Mouse (Mus musculus): ENCODE results near the gene Prtn3. TPM values are rescaled to one million over a fixed set of nuclear protein-coding genes. Genes with fewer than 3 reads are reported as not detected.

Prtn3 gene
- polyA plus RNA-seq, 1 experiment from 2014 or later = 7.2 TPM

GRCm38 (mm10) chr10:79909092-79909922, 35.0 kb downstream of the Prtn3 start:
- H3K9ac ChIP-seq (ENCODE audit: low read length) = peak overlapping the region; percentile 34
- H3K4me3 ChIP-seq (replicated peaks; ENCODE audit: low read length) = peak overlapping the region; percentile 8

GRCm38 (mm10) chr10:79910556-79910955, 36.3 kb downstream of the Prtn3 start, which contains the start of gene Gm26602:
Gene Gm26602, plus strand, starts transcription at chr10:79910856.
- peaks cover 16% of the 10 kb centered on the region; the same call in 1 of the 2 replicates for H3K36me3 ChIP-seq (ENCODE audit: control insufficient read depth, insufficient read depth, low read length)
- WGBS = 93% methylated on average over 4 of the region's 4 CpGs

More at GRCm38 (mm10) chr10:79909092-79909922, 35.0 kb downstream of the Prtn3 start:
- Histone ChIP-seq H3K27ac (ENCODE audit: low read length) (peak overlapping the region; percentile 85), H3K4me1 (ENCODE audit: control insufficient read depth, insufficient read depth, low read length) (peaks cover 11% of the 10 kb centered on the region), H3K27me3 (ENCODE audit: control insufficient read depth, insufficient read depth, low read length) (no peaks in the 10 kb centered on the region), H3K9me3 (replicated peaks; ENCODE audit: control insufficient read depth, low read length) (no peaks in the 10 kb centered on the region), H3K4me2 (ENCODE audit: low read depth, low read length) (peak overlapping the region; percentile 39), H3K36me3 (ENCODE audit: control insufficient read depth, insufficient read depth, low read length) (peaks cover 26% of the 10 kb centered on the region)
- 19% methylated on average over 14 of the region's 14 CpGs for WGBS
- ATAC-seq (ENCODE audit: insufficient read depth, low FRiP score) = peak; percentile 51; the same call in 1 of the 2 replicates

GRCm38 (mm10) chr10:79912412-79912811, 38.1 kb downstream of the Prtn3 start:
- Histone ChIP-seq H3K27ac (ENCODE audit: low read length) (no peak overlapping the region), H3K4me3 (replicated peaks; ENCODE audit: low read length) (no peak overlapping the region), H3K36me3 (ENCODE audit: control insufficient read depth, insufficient read depth, low read length) (0 out of 2 replicates have a peak, but pooled peaks cover 8% of the 10 kb centered on the region), H3K4me1 (ENCODE audit: control insufficient read depth, insufficient read depth, low read length) (peaks cover 30% of the 10 kb centered on the region), H3K4me2 (ENCODE audit: low read depth, low read length) (no peak overlapping the region), H3K27me3 (ENCODE audit: control insufficient read depth, insufficient read depth, low read length) (no peaks in the 10 kb centered on the region), H3K9me3 (replicated peaks; ENCODE audit: control insufficient read depth, low read length) (no peaks in the 10 kb centered on the region), H3K9ac (ENCODE audit: low read length) (no peak overlapping the region)
- no peak for ATAC-seq (ENCODE audit: insufficient read depth, low FRiP score)
- WGBS = 65% methylated on average over 20 of the region's 20 CpGs

More at GRCm38 (mm10) chr10:79910556-79910955, 36.3 kb downstream of the Prtn3 start, which contains the start of gene Gm26602:
- H3K9me3 ChIP-seq (replicated peaks; ENCODE audit: control insufficient read depth, low read length) = no peaks in the 10 kb centered on the region
- H3K9ac ChIP-seq (ENCODE audit: low read length) = peak within 1 kb of the TSS; percentile 34
- H3K4me2 ChIP-seq (ENCODE audit: low read depth, low read length) = no peak within 1 kb of the TSS
- peak within 1 kb of the TSS; percentile 85; the same call in 1 of the 2 replicates for H3K27ac ChIP-seq (ENCODE audit: low read length)
- no peak for ATAC-seq (ENCODE audit: insufficient read depth, low FRiP score)
- H3K27me3 ChIP-seq (ENCODE audit: control insufficient read depth, insufficient read depth, low read length) = no peaks in the 10 kb centered on the region
- peaks cover 23% of the 10 kb centered on the region for H3K4me1 ChIP-seq (ENCODE audit: control insufficient read depth, insufficient read depth, low read length)
- H3K4me3 ChIP-seq (replicated peaks; ENCODE audit: low read length) = no peak within 1 kb of the TSS

GRCm38 (mm10) chr10:79914131-79914947, 40.1 kb downstream of the Prtn3 start:
- H3K36me3 ChIP-seq (ENCODE audit: control insufficient read depth, insufficient read depth, low read length) = 0 out of 2 replicates have a peak, but pooled peaks cover 8% of the 10 kb centered on the region
- no peak overlapping the region; the same call in 1 of the 2 replicates for H3K4me3 ChIP-seq (replicated peaks; ENCODE audit: low read length)
- ATAC-seq (ENCODE audit: insufficient read depth, low FRiP score) = no peak
- H3K27ac ChIP-seq (ENCODE audit: low read length) = peak overlapping the region; percentile 88
- H3K4me1 ChIP-seq (ENCODE audit: control insufficient read depth, insufficient read depth, low read length) = peaks cover 38% of the 10 kb centered on the region
- peaks cover 17% of the 10 kb centered on the region for H3K27me3 ChIP-seq (ENCODE audit: control insufficient read depth, insufficient read depth, low read length)
- peak overlapping the region; percentile 63 for H3K9ac ChIP-seq (ENCODE audit: low read length)
- H3K9me3 ChIP-seq (replicated peaks; ENCODE audit: control insufficient read depth, low read length) = no peaks in the 10 kb centered on the region
- H3K4me2 ChIP-seq (ENCODE audit: low read depth, low read length) = peak overlapping the region; percentile 93; the same call in 1 of the 2 replicates
- WGBS = 63% methylated on average over 11 of the region's 11 CpGs

GRCm38 (mm10) chr10:79914948-79915596, 40.8 kb downstream of the Prtn3 start:
- Histone ChIP-seq H3K4me3 (replicated peaks; ENCODE audit: low read length) (peak overlapping the region; percentile 72), H3K27ac (ENCODE audit: low read length) (peak overlapping the region; percentile 88), H3K9ac (ENCODE audit: low read length) (peak overlapping the region; percentile 63), H3K4me1 (ENCODE audit: control insufficient read depth, insufficient read depth, low read length) (peaks cover 37% of the 10 kb centered on the region), H3K36me3 (ENCODE audit: control insufficient read depth, insufficient read depth, low read length) (0 out of 2 replicates have a peak, but pooled peaks cover 4% of the 10 kb centered on the region), H3K4me2 (ENCODE audit: low read depth, low read length) (peak overlapping the region; percentile 93), H3K9me3 (replicated peaks; ENCODE audit: control insufficient read depth, low read length) (no peaks in the 10 kb centered on the region), H3K27me3 (ENCODE audit: control insufficient read depth, insufficient read depth, low read length) (peaks cover 24% of the 10 kb centered on the region)
- 60% methylated on average over 6 of the region's 7 CpGs for WGBS
- peak; percentile 19; the same call in 1 of the 2 replicates for ATAC-seq (ENCODE audit: insufficient read depth, low FRiP score)

- H3K9ac ChIP-seq (ENCODE audit: low read length) = peak overlapping the region; percentile 91
- H3K4me2 ChIP-seq (ENCODE audit: low read depth, low read length) = peak overlapping the region; percentile 93
- 5% methylated on average over 8 of the region's 8 CpGs for WGBS
- H3K27ac ChIP-seq (ENCODE audit: low read length) = peak overlapping the region; percentile 76
- H3K36me3 ChIP-seq (ENCODE audit: control insufficient read depth, insufficient read depth, low read length) = 0 out of 2 replicates have a peak, but pooled peaks cover 4% of the 10 kb centered on the region
- H3K4me1 ChIP-seq (ENCODE audit: control insufficient read depth, insufficient read depth, low read length) = peaks cover 39% of the 10 kb centered on the region
- no peaks in the 10 kb centered on the region for H3K9me3 ChIP-seq (replicated peaks; ENCODE audit: control insufficient read depth, low read length)
- peaks cover 34% of the 10 kb centered on the region for H3K27me3 ChIP-seq (ENCODE audit: control insufficient read depth, insufficient read depth, low read length)
- peak overlapping the region; percentile 72 for H3K4me3 ChIP-seq (replicated peaks; ENCODE audit: low read length)
- ATAC-seq (ENCODE audit: insufficient read depth, low FRiP score) = no peak
Measured at GRCm38 (mm10) chr10:79916081-79916480, 41.8 kb downstream of the Prtn3 start.

GRCm38 (mm10) chr10:79916808-79917531, 42.7 kb downstream of the Prtn3 start, which contains the start of gene Kiss1r:
Gene Kiss1r, plus strand, starts transcription at chr10:79916971.
- Histone ChIP-seq H3K27ac (ENCODE audit: low read length) (peak within 1 kb of the TSS; percentile 76), H3K9me3 (replicated peaks; ENCODE audit: control insufficient read depth, low read length) (no peaks in the 10 kb centered on the region), H3K27me3 (ENCODE audit: control insufficient read depth, insufficient read depth, low read length) (peaks cover 43% of the 10 kb centered on the region), H3K36me3 (ENCODE audit: control insufficient read depth, insufficient read depth, low read length) (0 out of 2 replicates have a peak, but pooled peaks cover under 1% of the 10 kb centered on the region), H3K9ac (ENCODE audit: low read length) (peak within 1 kb of the TSS; percentile 91), H3K4me1 (ENCODE audit: control insufficient read depth, insufficient read depth, low read length) (peaks cover 48% of the 10 kb centered on the region), H3K4me2 (ENCODE audit: low read depth, low read length) (peak within 1 kb of the TSS; percentile 93), H3K4me3 (replicated peaks; ENCODE audit: low read length) (peak within 1 kb of the TSS; percentile 72)
- peak; percentile 84 for ATAC-seq (ENCODE audit: insufficient read depth, low FRiP score)
- 2% methylated on average over 42 of the region's 42 CpGs for WGBS

Measured in stomach, embryonic 16.5 days (tissue).